Mouse (Mus musculus) embryo, embryonic 10.5 days (tissue): Measurements from ENCODE around the gene Tmem88.
A peak's percentile ranks its signal among the peaks of the same experiment; 100 is the strongest.

Experiments used
- DNase-seq: peaks from one replicate; pipeline ENCODE4 v3.0.0-alpha.2; 2015; ENCODE audit warnings: low spot score

Tmem88 gene

GRCm38 (mm10) chr11:69398059-69398458 lies at the start of gene Tmem88:
Gene Tmem88, minus strand, starts transcription at chr11:69398234.
- peak; percentile 72 for DNase-seq

DNA sequence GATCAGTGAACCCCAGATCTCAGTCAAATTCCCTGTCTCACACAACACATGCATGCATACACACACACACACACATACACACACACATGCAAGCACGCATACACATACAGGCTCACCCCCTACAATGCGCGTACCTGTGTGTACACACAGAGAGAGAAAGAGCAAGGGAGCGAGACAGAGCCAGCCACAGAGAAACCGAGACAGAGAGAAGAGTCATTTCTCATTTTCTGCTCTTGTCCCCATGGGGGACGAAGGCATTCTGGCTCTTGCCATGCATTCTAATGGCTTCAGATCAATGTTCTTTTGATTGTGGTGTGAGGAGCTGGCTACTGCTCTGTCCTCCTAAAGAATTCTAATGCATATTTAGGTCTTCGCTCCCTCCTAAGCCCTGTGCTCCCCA lies 49.3 kb upstream of the Tmem88 start:
- no peak for DNase-seq

DNA sequence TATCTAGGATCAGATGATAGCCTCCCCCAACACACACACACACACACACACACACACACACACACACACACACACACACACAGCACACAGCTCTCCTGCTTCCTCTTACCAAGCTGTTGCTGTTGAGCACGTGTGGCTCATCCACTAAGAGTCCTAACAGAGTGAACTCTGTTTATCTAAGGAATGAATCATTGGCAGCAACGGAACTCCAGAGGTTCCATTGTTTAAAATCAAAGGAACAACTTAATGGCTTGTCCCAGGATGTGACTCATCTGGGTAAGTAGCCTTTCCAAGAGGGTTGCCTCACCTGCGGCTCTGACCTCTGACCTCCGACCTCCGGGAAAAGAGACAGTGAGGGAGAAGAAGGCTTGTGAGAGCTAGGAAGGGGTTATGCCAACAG lies 45.3 kb upstream of the Tmem88 start:
- no peak for DNase-seq

- DNase-seq = no peak
Observed at GRCm38 (mm10) chr11:69437291-69437690, 39.3 kb upstream of the Tmem88 start.

GRCm38 (mm10) chr11:69433189-69433588 lies 35.2 kb upstream of the Tmem88 start:
- DNase-seq = no peak

GRCm38 (mm10) chr11:69432640-69432982 lies 34.6 kb upstream of the Tmem88 start:
- DNase-seq = no peak

DNA sequence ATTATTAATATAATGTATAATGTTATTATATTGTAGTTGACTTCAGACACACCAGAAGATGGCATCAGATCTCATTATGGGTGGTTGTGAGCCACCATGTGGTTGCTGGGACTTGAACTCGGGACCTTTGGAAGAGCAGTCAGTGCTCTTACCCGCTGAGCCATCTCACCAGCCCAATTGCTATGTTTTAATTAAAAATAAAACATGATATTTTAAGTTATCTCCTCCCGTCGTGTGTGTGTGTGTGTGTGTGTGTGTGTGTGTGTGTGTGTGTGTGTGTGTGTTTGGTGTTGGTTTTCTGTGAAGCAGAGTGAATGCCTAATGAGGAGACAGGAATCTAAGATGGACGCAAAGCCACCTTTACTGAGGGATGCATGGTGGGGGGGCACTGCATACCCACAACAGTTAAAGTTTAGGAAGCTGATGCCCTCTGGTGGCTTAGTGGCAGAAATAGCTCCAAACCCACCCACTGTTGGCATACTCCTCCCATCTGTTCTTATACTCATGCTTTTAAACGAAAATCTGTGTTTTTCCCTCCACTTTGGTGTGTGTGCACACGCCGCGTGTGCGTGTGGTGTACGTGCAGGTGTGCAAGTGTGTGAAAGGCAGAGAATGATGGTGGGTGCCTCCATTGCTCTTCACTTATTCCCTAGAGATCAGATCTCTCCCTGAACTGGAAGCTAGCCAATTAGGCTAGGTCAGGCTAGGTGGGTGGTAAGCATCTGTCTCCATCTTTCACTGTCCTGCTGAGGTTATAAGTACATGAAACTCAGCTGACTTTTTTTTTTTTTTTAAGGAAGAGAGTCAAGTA lies 34.0 kb upstream of the Tmem88 start:
- peak; percentile 93 for DNase-seq

- no peak for DNase-seq
Observed at GRCm38 (mm10) chr11:69430631-69431030, 32.6 kb upstream of the Tmem88 start.

GRCm38 (mm10) chr11:69429313-69429712 lies 31.3 kb upstream of the Tmem88 start:
- DNase-seq = no peak

DNA sequence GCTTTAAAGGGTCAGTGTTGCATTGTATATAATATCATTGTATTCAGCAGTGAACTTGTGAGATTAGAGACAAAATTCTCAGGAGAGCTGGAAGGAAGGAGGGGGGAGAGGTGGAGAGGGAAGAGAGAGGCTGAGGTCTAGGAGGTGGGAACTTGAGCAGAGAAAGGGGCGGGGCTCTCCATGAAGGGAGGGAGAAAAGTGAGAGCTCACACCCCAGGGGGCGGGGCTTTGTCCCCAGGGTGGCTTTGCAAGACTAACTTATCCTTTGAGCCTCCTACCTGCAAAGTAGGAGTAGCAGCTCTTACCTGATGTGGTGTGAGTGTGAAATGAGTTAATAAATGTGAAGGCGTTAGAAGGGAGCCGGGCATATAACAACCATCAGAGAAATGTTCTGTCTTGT lies 30.7 kb upstream of the Tmem88 start:
- peak; percentile 57 for DNase-seq

DNA sequence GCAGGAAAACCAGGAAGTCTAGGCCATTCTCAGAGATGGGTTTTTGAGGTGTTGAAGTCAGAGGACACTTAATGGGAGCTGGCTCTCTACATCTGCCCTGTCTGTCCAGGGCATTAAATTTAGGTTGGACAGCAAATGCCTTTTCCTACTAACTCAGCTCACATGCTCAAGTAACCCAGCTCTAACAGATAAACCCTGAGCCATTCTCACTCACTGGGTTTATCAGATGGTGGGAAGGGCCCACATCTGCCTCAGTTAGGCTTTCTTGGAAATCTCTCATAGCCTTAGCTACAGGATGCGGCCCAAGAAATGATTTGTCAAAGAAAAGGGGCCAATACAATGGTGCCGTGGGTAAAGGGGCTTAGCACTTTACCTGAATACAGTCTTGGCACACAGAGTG lies 28.2 kb upstream of the Tmem88 start:
- DNase-seq = no peak

DNA sequence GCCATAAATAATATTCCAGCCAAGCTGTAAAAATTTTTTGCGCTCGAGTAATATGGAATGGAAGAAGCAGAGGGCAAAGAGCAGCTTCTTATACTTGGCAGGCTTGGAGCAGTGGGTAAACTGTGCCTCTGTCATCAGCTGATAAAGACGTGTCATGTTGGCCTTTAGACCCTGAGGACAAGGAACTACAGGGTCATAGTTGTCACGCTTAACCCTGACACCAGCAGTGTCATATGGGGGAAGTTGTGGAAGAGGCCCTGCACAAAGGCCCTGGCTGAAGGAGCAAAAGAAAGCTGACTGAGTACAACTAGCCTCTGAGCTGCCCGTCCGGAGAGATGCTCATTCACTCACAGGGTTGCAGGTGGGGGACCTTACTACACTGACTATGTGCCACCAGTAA lies 25.9 kb upstream of the Tmem88 start:
- no peak for DNase-seq

DNA sequence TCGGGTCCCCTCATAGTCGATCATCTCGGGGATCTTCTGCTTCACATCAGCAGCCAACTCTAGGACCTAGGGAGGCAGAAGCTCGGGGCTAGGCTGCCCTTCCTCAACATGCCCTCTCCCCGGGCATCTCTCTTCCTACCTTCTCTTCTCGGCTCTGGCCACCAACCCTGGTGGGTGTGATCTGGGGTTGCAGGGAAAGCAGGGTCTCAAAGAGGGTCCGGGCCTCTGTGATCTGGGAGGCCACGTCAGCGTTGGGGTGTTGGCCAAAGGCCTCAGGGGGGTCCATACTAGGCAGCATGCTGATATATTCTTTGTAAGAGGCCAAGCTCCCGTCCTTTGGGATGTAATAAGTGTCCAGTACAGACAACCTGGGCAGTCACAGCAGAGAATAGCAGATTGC lies 24.8 kb upstream of the Tmem88 start:
- DNase-seq = no peak

DNA sequence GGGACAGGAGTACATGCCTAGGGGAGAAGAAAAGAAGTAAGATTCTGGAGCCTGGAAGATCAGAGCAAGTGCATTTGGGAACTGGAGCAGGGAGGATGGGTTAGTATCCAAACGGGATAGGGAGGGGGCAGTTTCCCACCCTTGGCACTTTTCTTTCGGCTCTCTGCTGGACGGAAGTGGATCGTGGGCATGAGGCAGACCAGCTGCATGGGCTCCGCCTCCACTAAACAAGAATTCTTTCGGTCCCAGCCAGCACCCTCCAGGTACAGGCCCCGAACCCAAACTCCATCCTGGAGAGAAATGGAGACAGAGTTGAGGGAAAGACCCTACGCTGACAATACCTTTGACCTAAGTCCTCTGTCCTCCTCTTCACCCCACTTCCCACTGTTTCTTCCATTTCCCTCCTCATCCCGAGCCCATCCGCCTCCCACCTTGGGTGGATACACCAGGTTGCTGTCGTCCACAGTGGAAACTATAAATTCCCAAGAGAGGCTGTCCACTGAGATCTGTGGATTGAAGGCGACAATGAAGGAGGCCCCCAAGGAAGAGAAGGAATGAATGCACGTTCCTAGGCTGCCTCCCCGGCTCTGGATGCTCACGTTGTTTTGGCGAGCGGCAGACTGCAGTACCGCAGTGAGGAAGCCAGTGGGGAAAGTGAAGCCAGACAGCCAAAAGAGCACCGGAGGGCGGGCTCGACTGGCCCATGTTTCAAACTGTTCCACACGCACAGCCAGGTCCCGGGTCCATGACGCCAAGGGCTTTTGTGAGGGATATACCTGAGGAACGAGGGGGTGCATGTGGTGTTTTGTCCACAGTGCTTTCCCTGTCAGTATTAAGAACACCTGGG lies 23.3 kb upstream of the Tmem88 start:
- DNase-seq = peak; percentile 32

DNA sequence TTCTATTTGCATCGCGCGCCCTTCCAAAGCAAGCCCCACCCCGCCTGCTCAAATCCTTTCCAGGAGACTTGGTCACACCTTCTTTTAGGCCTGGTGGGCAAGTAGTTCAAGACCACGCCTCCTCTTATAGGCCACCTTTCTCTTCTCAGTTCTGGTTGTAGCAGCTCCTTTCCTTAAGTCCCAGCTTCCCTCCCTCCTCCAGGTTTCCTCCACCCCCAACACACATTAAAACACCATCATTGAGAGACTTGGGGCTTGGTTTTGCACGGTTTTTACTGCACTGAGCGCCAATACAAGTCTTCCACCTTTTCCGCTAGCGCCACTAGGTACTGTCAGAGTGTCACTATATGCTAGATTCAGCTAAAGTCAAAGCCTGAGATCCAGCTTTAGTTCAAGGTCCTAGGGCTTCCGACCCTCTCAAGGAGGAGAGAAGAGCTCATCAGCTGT lies 22.5 kb upstream of the Tmem88 start:
- no peak for DNase-seq

DNA sequence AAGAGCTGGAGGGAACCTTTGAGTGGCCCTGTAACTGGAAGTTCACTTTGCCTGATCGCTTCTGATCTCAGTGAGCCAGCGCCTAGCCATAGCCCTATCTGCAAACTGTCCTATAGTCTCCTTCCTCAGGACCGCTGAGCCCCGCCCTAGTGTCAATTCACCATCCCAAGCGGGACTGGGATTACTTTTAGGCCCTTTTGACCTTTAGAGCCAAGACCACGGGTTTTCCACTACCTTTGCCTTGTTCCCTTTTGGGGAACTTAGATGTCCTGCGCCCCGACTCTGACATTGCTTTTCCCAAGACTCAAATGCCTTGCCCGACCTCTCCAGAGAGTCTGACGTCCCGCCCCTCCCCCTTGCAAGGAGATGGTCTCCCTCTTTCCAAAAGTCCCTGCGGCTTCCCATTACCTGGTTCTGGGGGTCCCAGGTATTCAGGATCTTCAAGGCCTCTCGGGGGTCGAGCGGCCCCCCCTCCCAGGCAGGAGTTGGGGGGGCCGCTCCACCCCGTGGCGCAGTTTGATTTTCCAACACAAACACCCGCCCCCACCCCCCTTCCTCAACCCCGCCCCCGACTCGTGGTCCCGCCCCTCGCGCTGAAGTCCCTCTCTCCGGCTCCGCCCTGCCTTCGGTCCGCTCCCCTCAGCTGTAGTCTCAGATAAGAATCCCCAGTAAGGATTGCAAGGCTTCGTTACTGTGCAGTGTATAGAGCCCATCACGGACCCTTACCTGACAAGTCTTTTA lies 21.9 kb upstream of the Tmem88 start:
- peak; percentile 72 for DNase-seq

DNA sequence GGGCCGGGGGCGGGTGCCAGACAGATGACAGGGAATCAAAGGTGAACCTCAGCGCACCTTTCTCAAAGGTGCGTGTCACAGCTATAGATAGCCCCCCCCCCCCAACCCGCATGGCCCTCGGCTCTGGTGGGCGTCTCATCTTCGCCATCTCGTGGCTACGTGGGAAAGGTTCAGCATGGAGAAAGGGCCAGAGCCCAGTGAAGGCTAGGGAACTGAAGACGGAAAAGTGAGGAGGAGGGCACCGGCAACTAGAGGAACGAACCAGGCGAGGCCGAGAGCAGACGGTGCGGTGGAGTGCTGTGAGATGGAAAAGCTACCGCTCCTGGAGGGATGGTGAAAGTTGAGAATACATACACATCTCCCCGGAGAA lies 21.4 kb upstream of the Tmem88 start:
- DNase-seq = peak; percentile 69

DNA sequence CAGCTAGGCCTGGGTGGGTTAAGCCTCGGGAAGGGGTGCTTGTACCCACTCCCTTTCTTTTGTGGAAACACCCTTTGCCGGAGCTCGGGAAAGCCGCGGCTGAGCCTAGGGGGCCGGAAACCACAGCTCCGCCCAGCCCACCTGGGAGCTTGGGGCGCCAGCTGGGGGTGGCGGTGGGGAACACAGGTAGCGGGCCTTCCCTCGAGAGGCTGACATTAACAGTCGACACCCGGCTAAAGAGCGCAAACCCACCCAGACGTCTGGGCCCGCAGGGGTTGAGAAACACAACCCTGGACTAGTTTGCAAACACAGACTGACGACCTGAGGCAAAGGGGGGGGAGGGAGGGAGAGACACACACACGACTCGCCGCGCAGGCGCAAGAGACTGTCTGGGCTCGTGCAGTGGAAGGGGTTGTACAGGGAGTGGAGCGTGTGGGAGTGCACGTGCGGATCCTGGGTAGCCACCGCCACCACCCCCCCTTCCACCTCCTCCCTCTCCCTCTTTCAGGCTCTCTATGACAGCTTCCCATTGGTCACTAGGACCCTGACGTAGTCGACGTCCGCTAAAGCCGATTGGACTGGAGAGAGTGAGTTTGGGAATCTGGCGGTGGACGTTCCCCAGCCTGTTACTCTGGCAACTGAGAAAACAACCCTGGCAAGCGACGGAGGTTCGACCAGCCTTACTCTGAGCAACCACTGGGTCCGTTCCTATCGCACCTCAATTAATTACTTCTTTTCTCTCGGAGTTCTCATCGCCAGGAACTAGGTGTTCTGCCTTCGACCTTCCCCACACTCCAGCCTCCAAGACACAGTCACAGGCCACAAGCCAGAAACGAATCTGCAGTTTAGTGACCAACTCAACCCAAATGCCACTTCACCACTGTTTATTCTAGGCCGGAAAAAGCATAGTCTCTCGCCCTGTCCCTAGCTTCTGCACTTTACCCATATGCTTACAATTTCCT lies 20.7 kb upstream of the Tmem88 start:
- peak; percentile 98 for DNase-seq

DNA sequence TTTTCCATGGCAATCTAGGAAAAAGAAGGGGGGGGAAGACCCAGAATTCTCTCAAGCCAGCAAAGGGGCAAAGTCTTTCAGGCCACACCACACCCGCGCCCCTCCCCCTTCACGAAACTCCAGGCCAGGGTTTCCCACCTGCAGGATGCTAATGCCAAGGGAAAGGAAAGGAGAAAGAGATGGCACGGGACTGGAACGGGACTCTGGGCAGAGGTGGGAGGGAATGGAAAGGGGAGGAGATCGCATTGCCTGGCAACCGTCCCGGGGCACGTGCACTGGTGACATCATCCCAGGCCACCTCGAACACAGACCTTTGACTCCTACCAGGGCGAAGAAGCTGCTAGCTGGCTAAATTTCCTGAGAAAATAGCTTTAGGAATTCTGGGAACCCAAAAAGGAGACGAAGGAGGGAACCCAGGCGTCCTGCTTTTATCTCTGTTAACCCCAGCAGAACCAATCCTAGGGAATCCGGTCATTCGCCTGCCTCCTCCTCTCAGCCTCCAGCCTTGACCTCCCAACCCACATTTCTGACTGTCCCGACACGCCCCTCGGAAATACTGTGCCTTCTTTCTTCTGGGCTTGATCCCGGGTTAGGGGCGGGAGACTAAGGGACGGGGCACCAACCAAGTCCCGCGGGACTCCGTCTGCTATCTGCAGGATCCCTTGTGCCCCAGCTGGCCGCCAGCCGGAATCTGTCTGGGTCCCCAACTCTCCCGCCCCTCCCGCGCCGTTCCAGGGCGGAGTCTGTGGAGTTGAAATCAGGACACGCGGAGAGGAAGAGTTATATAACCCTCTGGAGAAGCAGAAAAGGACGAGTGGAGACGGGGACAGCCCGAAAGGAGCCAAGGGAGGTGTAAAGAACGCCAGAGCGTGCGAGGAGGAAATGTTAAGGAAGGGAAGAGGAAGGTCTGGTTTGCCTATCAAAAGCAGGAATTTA lies 19.7 kb upstream of the Tmem88 start:
- peak; percentile 98 for DNase-seq

GRCm38 (mm10) chr11:69416921-69417448 lies 19.0 kb upstream of the Tmem88 start:
- no peak for DNase-seq
